Mouse (Mus musculus) retina, adult 2 months (tissue): Measurements from ENCODE around the gene Meis2.

Experiments
- DNase-seq: peaks from one replicate; pipeline ENCODE4 v3.0.0-alpha.2; 2012; ENCODE audit warnings: low read depth, low spot score

The Meis2 gene

GRCm38 (mm10) chr2:115947714-115948226 lies 117.9 kb downstream of the Meis2 start:
- no peak for DNase-seq

DNA sequence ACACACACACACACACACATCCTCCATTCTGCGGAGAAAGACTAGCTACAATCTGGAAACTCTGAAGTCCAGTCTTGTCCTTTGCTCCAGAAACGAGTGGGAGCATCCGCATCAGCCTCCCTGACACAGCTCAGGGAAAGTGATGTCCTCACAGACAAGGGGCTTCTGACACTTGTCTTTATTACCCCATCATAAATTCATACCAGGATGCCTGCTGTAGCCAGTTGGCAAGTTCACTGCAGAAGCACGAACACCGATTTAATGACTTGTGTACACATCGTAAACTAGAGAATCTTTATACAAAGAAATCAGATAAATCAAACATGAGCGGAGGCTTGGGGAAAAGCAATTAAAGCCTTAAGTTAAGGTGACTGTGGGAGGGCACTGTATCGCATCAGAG lies 122.6 kb downstream of the Meis2 start:
- no peak for DNase-seq

DNA sequence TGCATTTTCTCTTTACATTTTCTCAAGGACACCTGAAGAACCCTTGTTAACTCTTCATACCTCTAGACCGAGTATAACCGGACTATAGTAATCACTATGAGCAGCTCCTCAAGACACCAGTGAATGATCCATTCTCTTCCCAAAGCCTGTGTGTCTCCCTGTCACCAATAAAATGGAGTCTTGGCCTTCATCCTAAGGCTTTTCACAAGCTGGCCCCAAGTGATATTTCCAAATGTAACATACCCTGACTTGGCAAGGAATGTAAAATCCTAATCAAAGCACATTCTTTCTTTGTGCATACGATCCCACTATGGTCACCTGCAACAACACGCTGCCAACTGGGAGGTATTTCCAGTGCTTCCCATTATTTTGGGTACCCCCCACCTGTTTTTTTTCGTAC lies 125.8 kb downstream of the Meis2 start:
- DNase-seq: no peak

DNA sequence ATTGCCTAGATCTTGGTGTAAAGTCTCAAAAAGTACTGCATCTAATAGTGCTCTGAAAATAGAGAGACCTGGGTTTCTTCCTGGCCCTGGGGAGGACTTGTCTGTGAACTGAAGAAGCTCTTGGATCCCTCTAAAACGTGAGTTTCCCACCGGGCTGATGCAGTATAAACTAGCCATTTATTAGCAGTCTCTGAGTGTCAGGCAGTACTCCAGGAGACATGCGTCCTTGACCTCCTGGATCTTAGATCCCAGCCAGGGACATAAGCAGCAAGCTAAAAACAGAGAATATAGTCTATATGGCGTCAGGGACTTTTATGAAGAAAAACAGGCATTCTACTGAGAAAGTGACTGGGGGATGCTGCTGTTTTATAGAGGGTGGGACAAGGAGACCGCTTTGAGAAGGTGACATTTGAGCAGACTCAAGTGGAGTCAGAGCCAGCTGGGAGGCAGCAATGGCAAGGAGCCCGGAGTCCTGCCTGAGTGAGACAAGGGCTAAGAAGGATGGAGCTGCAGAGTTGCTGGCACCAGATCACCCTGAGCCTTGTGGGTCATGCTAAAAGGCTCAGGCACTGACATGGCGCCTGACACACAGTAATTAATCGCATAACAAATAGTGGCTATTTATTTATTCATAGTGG lies 126.6 kb downstream of the Meis2 start:
- DNase-seq: no peak

DNA sequence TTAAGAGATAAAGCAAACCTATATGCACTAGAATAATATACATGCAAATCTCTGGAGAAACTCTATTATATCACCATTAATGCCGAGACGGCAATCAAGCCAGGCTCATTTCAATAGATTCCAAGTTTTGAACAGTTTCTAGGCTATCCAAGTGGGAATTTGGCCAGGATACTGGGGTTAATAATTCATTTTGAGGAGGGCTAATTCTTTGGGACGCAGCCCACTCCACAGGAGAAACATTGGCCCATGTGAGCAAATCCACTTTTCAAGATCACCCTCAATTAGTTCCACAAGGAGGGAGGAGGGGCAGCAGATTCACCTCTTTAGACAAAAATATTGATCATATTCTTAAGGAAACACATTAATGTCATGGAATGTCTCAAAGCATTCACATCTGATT lies 127.3 kb downstream of the Meis2 start:
- no peak for DNase-seq

GRCm38 (mm10) chr2:115937896-115938295 lies 127.7 kb downstream of the Meis2 start:
- DNase-seq: no peak

DNA sequence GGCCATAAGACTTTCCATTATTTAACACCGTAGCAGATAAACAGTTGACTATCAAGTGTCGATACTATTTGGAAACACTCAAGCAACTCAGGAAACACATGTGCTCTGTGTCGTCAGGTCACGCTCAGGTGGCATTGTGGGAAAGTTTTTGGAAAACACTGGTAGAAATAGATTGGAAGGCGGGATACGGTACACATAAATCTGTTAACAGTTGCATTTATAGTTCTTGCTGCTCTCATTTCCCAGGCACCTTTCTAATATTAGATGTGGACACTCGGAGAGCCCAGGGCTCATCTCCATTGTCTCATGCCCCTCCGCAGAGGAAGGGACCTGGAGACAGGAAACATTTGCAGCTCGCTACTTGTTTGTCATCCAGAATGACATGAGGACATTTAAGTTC lies 128.9 kb downstream of the Meis2 start:
- no peak for DNase-seq

DNA sequence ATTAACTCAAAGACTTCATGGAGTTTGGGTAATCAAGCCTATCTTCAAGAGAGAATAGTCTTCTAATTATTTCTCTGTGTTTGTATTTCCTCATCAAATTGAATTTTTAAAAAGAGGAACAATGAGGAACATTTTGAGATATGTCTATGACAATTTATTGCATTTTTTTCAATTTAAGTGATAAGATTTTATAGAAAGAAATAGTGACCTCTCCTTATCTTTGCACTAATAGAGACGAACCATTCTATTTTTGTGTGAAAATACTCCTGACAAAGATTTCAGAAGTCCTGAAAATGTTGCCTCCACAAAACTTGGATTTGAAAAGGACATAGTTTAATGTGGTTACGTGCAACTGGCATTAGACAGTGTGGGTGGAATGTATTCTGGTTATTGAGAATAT lies 131.3 kb downstream of the Meis2 start:
- DNase-seq: no peak

- DNase-seq: no peak
Observed at GRCm38 (mm10) chr2:115933259-115933658, 132.4 kb downstream of the Meis2 start.

DNA sequence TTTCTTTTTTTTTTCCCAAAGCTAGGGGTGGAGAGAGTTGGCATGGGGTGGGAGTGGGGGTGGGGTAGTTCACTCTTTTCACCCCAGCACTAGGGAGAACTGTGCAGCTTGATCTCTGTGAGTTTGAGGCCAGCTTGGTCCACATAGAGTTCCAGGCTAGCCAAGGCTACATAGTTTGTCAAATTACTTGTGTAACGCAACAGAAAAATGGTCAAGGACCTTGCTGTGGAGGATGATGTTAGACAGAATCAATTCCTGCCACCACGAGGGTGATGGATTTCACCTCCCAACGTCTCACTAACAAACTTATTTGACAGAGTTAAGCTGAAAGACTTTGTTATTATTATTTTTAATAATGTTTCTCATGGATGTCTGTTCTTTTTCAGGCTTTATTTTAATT lies 139.9 kb downstream of the Meis2 start:
- no peak for DNase-seq

GRCm38 (mm10) chr2:115924472-115924871 lies 141.2 kb downstream of the Meis2 start:
- no peak for DNase-seq

GRCm38 (mm10) chr2:115923247-115923646 lies 142.4 kb downstream of the Meis2 start:
- DNase-seq: no peak

- no peak for DNase-seq
Observed at GRCm38 (mm10) chr2:115921687-115922086, 144.0 kb downstream of the Meis2 start.

- no peak for DNase-seq
Observed at GRCm38 (mm10) chr2:115920336-115920951, 145.2 kb downstream of the Meis2 start.

DNA sequence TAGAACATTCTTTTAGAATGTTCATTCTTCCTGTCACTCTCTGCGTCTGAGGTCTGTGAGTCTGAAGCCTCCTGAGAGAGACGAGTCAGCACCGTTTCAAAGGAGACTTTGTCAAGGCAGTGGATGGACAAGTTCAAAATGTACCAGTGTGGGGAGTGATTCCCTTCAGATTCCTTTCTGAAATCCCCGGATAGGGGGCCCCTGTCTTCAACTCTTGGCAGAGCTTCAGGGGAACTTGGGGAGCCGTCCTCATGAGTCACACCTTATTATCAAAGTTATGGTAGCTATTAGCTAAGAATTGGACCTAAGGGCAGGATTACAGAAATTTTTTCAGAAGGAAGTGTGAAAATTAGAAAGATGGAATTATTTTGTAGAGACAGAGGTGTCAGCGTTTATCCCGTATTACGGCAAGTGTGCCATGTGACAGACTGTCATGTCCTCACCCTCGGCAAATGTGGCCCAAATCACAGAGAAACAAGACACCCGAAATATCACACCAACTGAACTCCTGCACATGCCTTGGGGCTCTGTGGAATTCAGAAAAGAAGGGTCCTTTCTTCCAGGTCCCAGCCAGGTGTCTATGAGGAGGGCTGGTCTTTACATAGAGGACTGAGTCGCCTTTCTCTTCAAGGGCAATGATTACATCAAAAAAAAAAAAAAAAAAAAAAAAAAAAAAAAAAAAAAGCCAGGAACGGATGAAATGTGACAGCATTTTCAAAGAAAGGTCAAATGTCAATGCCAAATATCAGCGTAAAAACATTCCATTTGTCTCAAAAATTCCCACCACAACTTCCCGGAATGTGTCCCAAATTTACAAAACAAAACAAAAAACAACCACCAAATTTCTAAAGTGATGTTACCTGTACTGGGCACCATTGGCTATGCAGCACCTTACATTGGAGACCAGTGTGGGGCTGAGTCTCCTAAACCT lies 146.2 kb downstream of the Meis2 start:
- no peak for DNase-seq

DNA sequence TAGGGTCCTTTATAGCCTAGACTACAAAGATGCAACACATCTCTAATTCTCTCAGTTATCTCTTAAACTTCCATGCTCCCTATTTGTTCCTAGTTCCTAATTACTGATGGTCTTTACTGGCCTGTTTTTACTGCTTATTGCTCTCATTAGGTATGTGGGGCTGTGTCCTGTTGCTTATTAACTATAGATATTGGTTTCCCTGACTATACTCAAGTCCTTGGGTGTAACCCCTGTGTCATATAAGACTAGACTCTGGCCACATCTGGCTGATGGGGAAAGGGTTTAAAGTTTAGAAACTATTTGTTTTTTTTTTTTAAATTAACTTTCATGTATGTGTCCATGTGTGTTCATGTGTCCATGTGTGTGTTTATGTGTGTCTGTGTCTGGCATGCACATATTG lies 147.1 kb downstream of the Meis2 start:
- DNase-seq: no peak

- DNase-seq: no peak
Observed at GRCm38 (mm10) chr2:115914539-115914938, 151.1 kb downstream of the Meis2 start.

DNA sequence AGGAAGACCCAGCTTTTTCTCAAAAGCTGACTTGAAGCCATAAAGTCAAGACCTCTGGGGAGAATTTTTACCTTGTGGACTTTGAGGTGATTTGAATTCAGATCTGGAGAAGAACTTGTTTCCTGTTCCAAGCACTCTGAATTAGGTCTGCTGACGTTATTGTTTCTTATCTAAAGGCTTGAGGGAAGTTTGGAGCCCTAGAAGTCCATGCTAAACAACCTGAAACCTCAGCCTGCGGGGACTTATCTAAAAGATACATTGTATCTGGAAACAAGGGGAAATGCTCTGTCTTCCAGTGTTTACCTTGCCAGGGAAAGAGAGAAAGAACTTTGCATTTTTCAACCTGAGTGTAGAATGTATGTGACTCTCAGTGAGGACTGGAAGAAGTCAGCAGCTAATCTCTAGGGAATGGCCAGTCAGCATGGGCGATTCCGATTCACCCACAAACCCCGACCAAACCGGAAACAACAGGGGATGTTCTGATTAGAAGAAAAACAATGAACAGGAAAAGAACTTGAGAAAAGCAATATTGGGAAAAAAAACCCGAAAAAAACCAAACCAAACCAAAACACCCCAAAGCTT lies 152.6 kb downstream of the Meis2 start:
- DNase-seq: no peak

GRCm38 (mm10) chr2:115911913-115912642 lies 153.6 kb downstream of the Meis2 start:
- no peak for DNase-seq

DNA sequence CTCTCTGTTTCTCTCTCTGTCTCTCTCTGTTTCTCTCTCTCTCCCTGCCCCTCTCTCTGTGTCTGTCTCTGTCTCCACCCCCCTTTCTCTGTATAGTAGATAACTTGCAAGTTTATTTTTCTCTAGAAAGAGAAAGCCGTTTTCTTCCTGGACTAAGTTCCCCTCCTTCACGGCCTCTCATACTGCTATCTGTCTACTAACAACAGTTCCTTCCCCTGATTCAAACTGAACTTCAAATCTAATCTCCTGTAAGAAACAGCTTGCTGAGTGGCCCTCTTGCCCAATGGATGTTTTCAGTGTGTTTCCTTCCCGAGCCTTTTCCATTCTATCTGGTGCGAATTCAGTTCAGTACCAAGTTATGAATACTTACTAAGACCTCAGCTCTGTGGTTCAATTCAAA lies 155.4 kb downstream of the Meis2 start:
- no peak for DNase-seq

DNA sequence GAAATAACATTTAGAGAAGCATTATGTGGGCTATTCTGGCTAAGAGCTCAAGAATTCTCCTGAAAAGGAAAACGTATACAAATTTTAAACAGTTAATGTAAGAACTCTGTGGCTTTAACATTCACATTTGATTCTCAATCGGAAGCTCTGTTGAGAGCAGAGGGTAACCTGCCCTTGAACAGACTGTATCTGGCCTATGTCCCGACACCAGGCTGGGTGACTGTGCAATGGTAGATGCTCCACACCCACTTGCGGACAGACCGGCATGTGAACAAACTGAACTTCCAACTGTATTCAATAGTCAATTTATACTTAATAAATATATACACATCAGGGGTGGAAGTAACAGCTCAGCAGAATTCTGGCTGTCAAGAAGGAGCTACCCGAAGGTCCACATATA lies 164.6 kb downstream of the Meis2 start:
- DNase-seq: no peak
